Mouse (Mus musculus): ENCODE results near the gene Rad51c.

DNA sequence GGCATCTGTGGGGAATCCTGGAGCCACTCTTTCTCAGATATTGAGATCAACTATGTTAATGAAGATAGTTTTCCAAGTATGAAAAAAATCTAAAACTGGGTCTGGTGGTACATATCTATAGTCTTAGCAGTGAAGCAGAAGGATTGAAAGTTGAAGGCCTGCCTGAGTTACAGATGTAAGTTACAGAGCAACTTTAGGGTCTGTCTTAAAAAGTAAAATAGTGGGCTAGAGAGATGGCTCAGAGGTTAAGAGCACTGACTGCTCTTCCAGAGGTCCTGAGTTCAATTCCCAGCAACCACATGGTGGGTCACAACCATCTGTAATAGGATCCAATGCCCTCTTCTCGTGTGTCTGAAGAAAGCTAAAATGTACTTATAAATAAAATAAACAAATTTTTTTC, 27.7 kb upstream of the Rad51c start:
- no peak for TF ChIP-seq EP300 (IDR thresholded peaks at IDR 0.05; ENCODE audit: insufficient read depth, low read depth, low read length)
- no peak for TF ChIP-seq CTCF (IDR thresholded peaks at IDR 0.05; ENCODE audit: low read depth, low read length)
